Mouse (Mus musculus): ENCODE measurements around the gene Ccnt1. TPM values are rescaled to one million over a fixed set of nuclear protein-coding genes. Genes with fewer than 3 reads are reported as not detected.
"Not testable (repeated sequence)": the region's sequence is repeated elsewhere in the genome, so short reads cannot be mapped to it uniquely, and the experiment has no call there.

Ccnt1 gene
- polyA plus RNA-seq, 1 experiment, result 13.4 TPM

DNA sequence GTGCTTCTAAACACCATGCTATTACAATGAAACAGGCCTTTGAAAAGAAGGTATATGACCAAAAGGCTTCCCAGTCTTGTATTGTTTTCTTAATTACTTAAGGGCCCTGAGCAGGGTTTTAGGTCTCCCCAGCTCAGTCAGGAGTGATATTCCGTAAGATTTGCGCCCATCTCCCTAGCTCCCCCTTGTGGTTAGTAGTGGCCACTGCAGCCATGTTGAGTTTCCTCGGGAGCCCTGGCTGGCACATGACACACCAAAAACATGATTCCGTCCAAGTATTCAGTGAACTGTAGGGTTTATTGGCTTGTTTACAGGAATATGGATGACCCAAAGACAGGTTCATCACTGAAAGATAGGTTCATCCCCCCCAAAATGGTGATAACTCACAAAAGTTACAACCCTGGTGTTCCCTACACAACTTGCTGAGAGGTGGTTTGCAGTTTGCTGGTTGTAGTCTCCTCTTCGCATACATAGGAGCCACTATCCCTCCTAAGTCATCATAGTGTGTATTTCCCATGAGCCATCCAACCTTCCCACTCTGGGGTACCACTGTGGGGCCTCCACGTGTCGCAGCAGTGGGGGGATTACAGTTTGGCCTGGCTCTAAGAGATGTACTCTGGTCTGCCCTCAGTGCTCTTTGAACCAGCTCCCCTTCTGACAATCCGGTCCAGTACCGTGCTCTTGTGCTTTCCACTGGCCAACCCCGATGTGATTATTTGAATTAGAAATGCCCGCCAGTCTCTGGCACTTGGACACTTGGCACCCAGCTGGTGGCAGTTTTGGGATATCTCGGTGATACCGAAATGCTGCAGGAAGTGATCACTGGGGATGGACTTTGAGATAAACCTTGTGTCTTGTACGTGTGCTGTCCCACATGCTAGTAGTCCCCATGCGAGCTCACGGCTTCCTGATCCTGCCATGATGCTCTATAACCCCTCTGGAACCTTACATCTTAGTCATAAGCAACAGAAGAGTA is 53.1 kb downstream of the Ccnt1 start:
- no peak overlapping the region for H3ac ChIP-seq (ENCODE audit: control insufficient read depth, insufficient read length, low read depth)
- no peak overlapping the region for H3K4me3 ChIP-seq (ENCODE audit: insufficient read depth, poor library complexity, severe bottlenecking)
- peaks cover 29% of the 10 kb centered on the region for H3K79me3 ChIP-seq (ENCODE audit: low read depth)
- peaks cover 40% of the 10 kb centered on the region for H3K79me2 ChIP-seq (ENCODE audit: control insufficient read depth, insufficient read depth)
- H3K27me3 ChIP-seq (ENCODE audit: control insufficient read depth, insufficient read depth, insufficient read length), result no peaks in the 10 kb centered on the region
- peaks cover 63% of the 10 kb centered on the region for H3K36me3 ChIP-seq (ENCODE audit: control insufficient read depth, insufficient read depth)
- TF ChIP-seq CEBPB (IDR thresholded peaks at IDR 0.05; ENCODE audit: low read depth) (no peak), MYOG (IDR thresholded peaks at IDR 0.05; ENCODE audit: control insufficient read depth, extremely low read depth, insufficient read length) (no peak), MAX (IDR thresholded peaks at IDR 0.05) (peak; percentile 54), CTCF (IDR thresholded peaks at IDR 0.05; ENCODE audit: control insufficient read depth, insufficient read depth, insufficient read length) (peak; percentile 79), MYOD1 (IDR thresholded peaks at IDR 0.05; ENCODE audit: control insufficient read depth, insufficient read length, low read depth) (no peak), USF1 (IDR thresholded peaks at IDR 0.05; ENCODE audit: low read depth) (peak; percentile 59), FOSL1 (IDR thresholded peaks at IDR 0.05; ENCODE audit: insufficient read depth, low read length, poor library complexity, severe bottlenecking) (no peak)

GRCm38 (mm10) chr15:98514845-98515244 is 55.9 kb downstream of the Ccnt1 start:
- not testable (repeated sequence) for H3ac ChIP-seq (ENCODE audit: control insufficient read depth, insufficient read length, low read depth); H3K79me3 ChIP-seq (ENCODE audit: low read depth); H3K4me3 ChIP-seq (ENCODE audit: insufficient read depth, poor library complexity, severe bottlenecking); H3K27me3 ChIP-seq (ENCODE audit: control insufficient read depth, insufficient read depth, insufficient read length)
- H3K36me3 ChIP-seq (ENCODE audit: control insufficient read depth, insufficient read depth), result peaks cover 37% of the 10 kb centered on the region
- H3K79me2 ChIP-seq (ENCODE audit: control insufficient read depth, insufficient read depth), result peaks cover 12% of the 10 kb centered on the region

GRCm38 (mm10) chr15:98514146-98514545 is 56.6 kb downstream of the Ccnt1 start:
- TF ChIP-seq CTCF (IDR thresholded peaks at IDR 0.05; ENCODE audit: control insufficient read depth, insufficient read depth, insufficient read length) (no peak), USF1 (IDR thresholded peaks at IDR 0.05; ENCODE audit: low read depth) (peak; percentile 95), MAX (IDR thresholded peaks at IDR 0.05) (peak; percentile 43)
- Histone ChIP-seq H3K36me3 (ENCODE audit: control insufficient read depth, insufficient read depth) (peaks cover 30% of the 10 kb centered on the region), H3ac (ENCODE audit: control insufficient read depth, insufficient read length, low read depth) (no peak overlapping the region), H3K27me3 (ENCODE audit: control insufficient read depth, insufficient read depth, insufficient read length) (no peaks in the 10 kb centered on the region), H3K4me3 (ENCODE audit: insufficient read depth, poor library complexity, severe bottlenecking) (no peak overlapping the region), H3K79me2 (ENCODE audit: control insufficient read depth, insufficient read depth) (peaks cover 6% of the 10 kb centered on the region), H3K79me3 (ENCODE audit: low read depth) (no peaks in the 10 kb centered on the region)

DNA sequence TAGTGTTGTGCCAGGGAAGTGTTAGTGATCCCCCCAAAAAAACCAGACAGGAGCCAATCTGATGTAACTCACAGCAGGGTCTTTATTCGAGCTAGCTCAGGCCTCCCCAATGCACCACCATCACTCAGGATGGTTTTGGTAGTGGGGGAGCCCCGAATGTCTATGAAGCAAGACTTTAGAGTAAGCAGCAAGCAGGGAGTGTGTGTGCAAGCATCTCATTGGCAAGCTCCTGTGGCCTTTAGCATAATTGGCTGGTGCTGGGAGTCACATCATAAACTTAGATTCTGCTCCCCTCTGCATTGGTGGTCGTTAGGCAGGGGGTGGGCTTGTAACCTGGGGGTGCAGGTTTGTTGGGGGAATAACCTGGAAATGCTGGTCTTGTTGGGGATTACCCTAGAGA is 57.0 kb downstream of the Ccnt1 start:
- H3K79me3 ChIP-seq (ENCODE audit: low read depth); H3K4me3 ChIP-seq (ENCODE audit: insufficient read depth, poor library complexity, severe bottlenecking); H3K79me2 ChIP-seq (ENCODE audit: control insufficient read depth, insufficient read depth); H3ac ChIP-seq (ENCODE audit: control insufficient read depth, insufficient read length, low read depth); H3K27me3 ChIP-seq (ENCODE audit: control insufficient read depth, insufficient read depth, insufficient read length): not testable (repeated sequence)
- H3K36me3 ChIP-seq (ENCODE audit: control insufficient read depth, insufficient read depth), result peaks cover 30% of the 10 kb centered on the region

DNA sequence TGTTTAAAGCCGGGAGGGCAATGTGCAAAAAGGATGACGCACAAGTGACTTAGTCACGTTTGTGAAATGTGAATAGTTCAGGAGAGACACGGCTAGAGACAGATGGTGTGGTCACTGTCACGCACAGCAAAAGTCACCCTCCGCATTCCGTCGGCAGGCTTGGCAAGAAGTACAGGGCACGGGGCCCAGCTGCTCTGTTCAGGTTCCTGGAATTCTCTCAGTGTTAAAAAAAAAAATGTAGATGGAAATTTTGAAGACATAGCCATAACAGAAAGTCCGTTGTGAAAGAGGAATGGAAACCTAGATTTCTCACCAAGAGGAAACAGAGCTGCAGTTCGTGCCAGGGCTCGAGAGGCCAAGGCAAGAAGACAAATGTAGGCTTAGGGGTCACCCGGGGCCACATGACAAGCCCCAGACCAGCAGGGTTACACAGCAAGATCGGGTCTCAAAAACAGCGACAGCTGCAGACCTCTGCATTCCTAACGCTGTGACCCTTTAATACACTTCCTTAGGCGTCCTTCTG is 57.9 kb downstream of the Ccnt1 start:
- TF ChIP-seq MAX (IDR thresholded peaks at IDR 0.05) (peak; percentile 92), MYOG (IDR thresholded peaks at IDR 0.05; ENCODE audit: control insufficient read depth, extremely low read depth, insufficient read length) (no peak), MYOD1 (IDR thresholded peaks at IDR 0.05; ENCODE audit: control insufficient read depth, insufficient read length, low read depth) (peak; percentile 95), FOSL1 (IDR thresholded peaks at IDR 0.05; ENCODE audit: insufficient read depth, low read length, poor library complexity, severe bottlenecking) (peak; percentile 71), USF1 (IDR thresholded peaks at IDR 0.05; ENCODE audit: low read depth) (no peak), CEBPB (IDR thresholded peaks at IDR 0.05; ENCODE audit: low read depth) (peak; percentile 16)
- no peak overlapping the region for H3K4me3 ChIP-seq (ENCODE audit: insufficient read depth, poor library complexity, severe bottlenecking)
- H3K36me3 ChIP-seq (ENCODE audit: control insufficient read depth, insufficient read depth), result peaks cover 22% of the 10 kb centered on the region
- no peaks in the 10 kb centered on the region for H3K27me3 ChIP-seq (ENCODE audit: control insufficient read depth, insufficient read depth, insufficient read length)
- H3ac ChIP-seq (ENCODE audit: control insufficient read depth, insufficient read length, low read depth), result peak overlapping the region; percentile 50
- H3K79me2 ChIP-seq (ENCODE audit: control insufficient read depth, insufficient read depth), result no peaks in the 10 kb centered on the region
- no peaks in the 10 kb centered on the region for H3K79me3 ChIP-seq (ENCODE audit: low read depth)

GRCm38 (mm10) chr15:98512232-98512631 is 58.5 kb downstream of the Ccnt1 start:
- H3K36me3 ChIP-seq (ENCODE audit: control insufficient read depth, insufficient read depth), result peaks cover 16% of the 10 kb centered on the region
- no peak overlapping the region for H3ac ChIP-seq (ENCODE audit: control insufficient read depth, insufficient read length, low read depth)
- no peaks in the 10 kb centered on the region for H3K27me3 ChIP-seq (ENCODE audit: control insufficient read depth, insufficient read depth, insufficient read length)
- H3K4me3 ChIP-seq (ENCODE audit: insufficient read depth, poor library complexity, severe bottlenecking), result no peak overlapping the region
- H3K79me2 ChIP-seq (ENCODE audit: control insufficient read depth, insufficient read depth), result no peaks in the 10 kb centered on the region
- no peaks in the 10 kb centered on the region for H3K79me3 ChIP-seq (ENCODE audit: low read depth)
- TF ChIP-seq FOSL1 (IDR thresholded peaks at IDR 0.05; ENCODE audit: insufficient read depth, low read length, poor library complexity, severe bottlenecking) (no peak), MAX (IDR thresholded peaks at IDR 0.05) (no peak), MYOD1 (IDR thresholded peaks at IDR 0.05; ENCODE audit: control insufficient read depth, insufficient read length, low read depth) (no peak), CEBPB (IDR thresholded peaks at IDR 0.05; ENCODE audit: low read depth) (no peak)
